Mouse (Mus musculus) heart, postnatal 0 days (tissue): ENCODE results near the gene Epha4.

Source experiments
- CTCF ChIP-seq: IDR thresholded peaks from 2 replicates; pipeline ENCODE4 v1.5.1; 2016; ENCODE audit warnings: antibody characterized with exemption, control low read depth, low read depth
- EP300 ChIP-seq: IDR thresholded peaks from 2 replicates; pipeline ENCODE4 v1.6.1; 2016; ENCODE audit warnings: antibody characterized with exemption, low read depth

DNA sequence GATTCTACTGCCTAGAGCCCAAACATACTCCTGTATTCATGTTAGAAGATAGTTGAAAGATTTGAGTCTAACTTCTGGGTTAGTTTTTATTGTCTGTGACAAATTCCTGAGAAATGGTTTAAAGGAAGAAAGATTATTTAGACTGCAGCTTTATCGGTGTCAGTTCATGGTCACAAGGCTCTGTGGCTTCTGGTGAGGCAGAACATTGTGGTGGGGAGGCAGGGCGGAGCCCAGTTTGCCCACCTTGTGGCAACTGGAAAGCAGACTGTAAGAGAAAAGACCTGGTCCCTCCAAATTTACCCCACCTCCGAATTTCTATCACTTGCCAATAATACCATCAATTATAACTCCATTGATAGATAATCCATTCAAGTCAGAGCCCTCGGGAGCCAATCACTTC lies 171.1 kb downstream of the Epha4 start:
- TF ChIP-seq CTCF, result no peak
- TF ChIP-seq EP300, result no peak
